Mouse (Mus musculus): ENCODE measurements at regions not wholly inside any gene's neighbourhood (a gene's known extent, or its start where the extent isn't known, plus 50 kb on each side); places are given as distances from the start of the nearest gene placed in this dataset.

DNA sequence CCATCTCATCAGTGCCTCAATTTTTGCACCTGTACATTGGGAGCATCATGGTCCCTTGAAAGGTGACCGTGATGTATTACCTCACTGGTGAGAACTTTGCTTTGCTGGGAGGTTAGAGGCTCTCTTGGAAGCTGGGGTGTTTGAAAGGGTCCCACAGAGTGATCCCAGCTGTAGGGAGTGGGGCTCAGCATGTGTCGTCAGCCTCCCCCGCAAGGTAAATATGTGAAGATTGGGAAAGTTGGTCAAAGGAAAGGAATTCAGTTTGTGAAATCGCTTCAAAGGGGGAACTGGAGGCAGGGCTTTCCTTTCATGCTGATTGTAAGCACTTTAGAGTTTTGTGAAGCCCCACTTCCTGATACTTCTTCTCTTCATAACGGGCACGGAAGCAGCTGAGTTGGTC lies 299.5 kb downstream of the 4933412E24Rik start:
- no peaks in the 10 kb centered on the region for H3K27me3 ChIP-seq (ENCODE audit: control insufficient read depth, insufficient read depth, low read length)
- TF ChIP-seq POLR2A (IDR thresholded peaks at IDR 0.05; ENCODE audit: borderline replicate concordance, insufficient read depth, low read length) (no peak), CTCF (IDR thresholded peaks at IDR 0.05; ENCODE audit: borderline replicate concordance, insufficient read depth, low read depth, low read length) (no peak)
- H3K4me1 ChIP-seq (ENCODE audit: control insufficient read depth, insufficient read depth, low read length), result no peaks in the 10 kb centered on the region
- WGBS, result 83% methylated on average over 6 of the region's 6 CpGs
- no peak overlapping the region for H3K4me3 ChIP-seq (replicated peaks; ENCODE audit: insufficient read depth, low read depth, low read length)
- no peak for DNase-seq
- no peak overlapping the region for H3K27ac ChIP-seq (ENCODE audit: insufficient read depth, low read length)

DNA sequence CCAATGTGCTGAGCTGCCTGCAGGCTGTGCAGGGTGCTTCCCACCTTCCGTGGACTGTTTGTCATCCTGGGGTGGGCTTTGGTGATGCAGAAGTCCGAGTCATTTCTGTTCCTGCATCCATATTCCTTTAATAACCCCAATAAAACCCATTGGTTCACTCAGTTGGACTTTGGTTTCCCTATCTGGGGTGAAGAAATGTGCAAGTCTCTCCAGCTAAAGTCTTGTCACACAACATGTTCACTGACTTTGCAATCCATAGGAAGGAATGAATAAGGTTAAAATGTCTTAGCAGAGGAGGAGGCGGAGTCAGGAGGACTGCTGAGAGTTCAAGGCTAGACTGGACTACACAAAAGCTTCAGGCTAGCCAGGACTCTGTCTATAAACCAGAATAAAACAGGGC lies 300.5 kb downstream of the 4933412E24Rik start:
- Histone ChIP-seq H3K4me3 (replicated peaks; ENCODE audit: insufficient read depth, low read depth, low read length) (no peak overlapping the region), H3K27ac (ENCODE audit: insufficient read depth, low read length) (no peak overlapping the region), H3K4me1 (ENCODE audit: control insufficient read depth, insufficient read depth, low read length) (no peaks in the 10 kb centered on the region), H3K27me3 (ENCODE audit: control insufficient read depth, insufficient read depth, low read length) (no peaks in the 10 kb centered on the region)
- 74% methylated on average over 3 of the region's 3 CpGs for WGBS
- no peak for DNase-seq
- TF ChIP-seq CTCF (IDR thresholded peaks at IDR 0.05; ENCODE audit: borderline replicate concordance, insufficient read depth, low read depth, low read length) (no peak), POLR2A (IDR thresholded peaks at IDR 0.05; ENCODE audit: borderline replicate concordance, insufficient read depth, low read length) (no peak)

- WGBS, result 84% methylated on average over 8 of the region's 8 CpGs
- Histone ChIP-seq H3K4me1 (ENCODE audit: control insufficient read depth, insufficient read depth, low read length) (no peaks in the 10 kb centered on the region), H3K27me3 (ENCODE audit: control insufficient read depth, insufficient read depth, low read length) (no peaks in the 10 kb centered on the region), H3K27ac (ENCODE audit: insufficient read depth, low read length) (no peak overlapping the region), H3K4me3 (replicated peaks; ENCODE audit: insufficient read depth, low read depth, low read length) (no peak overlapping the region)
- no peak for TF ChIP-seq CTCF (IDR thresholded peaks at IDR 0.05; ENCODE audit: borderline replicate concordance, insufficient read depth, low read depth, low read length)
- no peak for TF ChIP-seq POLR2A (IDR thresholded peaks at IDR 0.05; ENCODE audit: borderline replicate concordance, insufficient read depth, low read length)
- DNase-seq, result no peak
Measured at GRCm38 (mm10) chr15:59713965-59714739, 302.3 kb downstream of the 4933412E24Rik start.

GRCm38 (mm10) chr15:59712077-59712752 lies 304.2 kb downstream of the 4933412E24Rik start:
- 80% methylated on average over 5 of the region's 5 CpGs for WGBS
- DNase-seq, result no peak
- no peak overlapping the region for H3K4me3 ChIP-seq (replicated peaks; ENCODE audit: insufficient read depth, low read depth, low read length)
- no peaks in the 10 kb centered on the region for H3K4me1 ChIP-seq (ENCODE audit: control insufficient read depth, insufficient read depth, low read length)
- TF ChIP-seq CTCF (IDR thresholded peaks at IDR 0.05; ENCODE audit: borderline replicate concordance, insufficient read depth, low read depth, low read length) (no peak), POLR2A (IDR thresholded peaks at IDR 0.05; ENCODE audit: borderline replicate concordance, insufficient read depth, low read length) (no peak)
- no peak overlapping the region for H3K27ac ChIP-seq (ENCODE audit: insufficient read depth, low read length)
- H3K27me3 ChIP-seq (ENCODE audit: control insufficient read depth, insufficient read depth, low read length), result no peaks in the 10 kb centered on the region

- no peaks in the 10 kb centered on the region for H3K27me3 ChIP-seq (ENCODE audit: control insufficient read depth, insufficient read depth, low read length)
- DNase-seq, result no peak
- H3K4me1 ChIP-seq (ENCODE audit: control insufficient read depth, insufficient read depth, low read length), result no peaks in the 10 kb centered on the region
- TF ChIP-seq POLR2A (IDR thresholded peaks at IDR 0.05; ENCODE audit: borderline replicate concordance, insufficient read depth, low read length) (no peak), CTCF (IDR thresholded peaks at IDR 0.05; ENCODE audit: borderline replicate concordance, insufficient read depth, low read depth, low read length) (no peak)
- no peak overlapping the region for H3K4me3 ChIP-seq (replicated peaks; ENCODE audit: insufficient read depth, low read depth, low read length)
- H3K27ac ChIP-seq (ENCODE audit: insufficient read depth, low read length), result no peak overlapping the region
- 84% methylated on average over 2 of the region's 2 CpGs for WGBS
Measured at GRCm38 (mm10) chr15:59709925-59710324, 306.5 kb downstream of the 4933412E24Rik start.

GRCm38 (mm10) chr15:59708402-59708801 lies 308.0 kb downstream of the 4933412E24Rik start:
- DNase-seq, result no peak
- H3K4me3 ChIP-seq (replicated peaks; ENCODE audit: insufficient read depth, low read depth, low read length), result no peak overlapping the region
- TF ChIP-seq POLR2A (IDR thresholded peaks at IDR 0.05; ENCODE audit: borderline replicate concordance, insufficient read depth, low read length) (no peak), CTCF (IDR thresholded peaks at IDR 0.05; ENCODE audit: borderline replicate concordance, insufficient read depth, low read depth, low read length) (no peak)
- no peaks in the 10 kb centered on the region for H3K4me1 ChIP-seq (ENCODE audit: control insufficient read depth, insufficient read depth, low read length)
- no peaks in the 10 kb centered on the region for H3K27me3 ChIP-seq (ENCODE audit: control insufficient read depth, insufficient read depth, low read length)
- no peak overlapping the region for H3K27ac ChIP-seq (ENCODE audit: insufficient read depth, low read length)

GRCm38 (mm10) chr15:59707081-59707480 lies 309.3 kb downstream of the 4933412E24Rik start:
- Histone ChIP-seq H3K27me3 (ENCODE audit: control insufficient read depth, insufficient read depth, low read length) (no peaks in the 10 kb centered on the region), H3K4me1 (ENCODE audit: control insufficient read depth, insufficient read depth, low read length) (no peaks in the 10 kb centered on the region), H3K27ac (ENCODE audit: insufficient read depth, low read length) (no peak overlapping the region), H3K4me3 (replicated peaks; ENCODE audit: insufficient read depth, low read depth, low read length) (no peak overlapping the region)
- no peak for TF ChIP-seq CTCF (IDR thresholded peaks at IDR 0.05; ENCODE audit: borderline replicate concordance, insufficient read depth, low read depth, low read length)
- TF ChIP-seq POLR2A (IDR thresholded peaks at IDR 0.05; ENCODE audit: borderline replicate concordance, insufficient read depth, low read length), result no peak
- 95% methylated on average over 8 of the region's 8 CpGs for WGBS
- DNase-seq, result no peak

Measured in cerebellum, adult 2 months (tissue).